Mouse (Mus musculus) Patski (cell line): ENCODE measurements at regions not wholly inside any gene's neighbourhood (a gene's known extent, or its start where the extent isn't known, plus 50 kb on each side); places are given as distances from the start of the nearest gene placed in this dataset.

ENCODE experiments used
- ATAC-seq: fragments of 100-300 bp; one replicate; pipeline ENCODE4 v1.8.0; 2021
- CTCF ChIA-PET: fragments of 350-600 bp; sonication (Branson Sonifier 250); formaldehyde crosslinking; loops from one replicate; lab custom pipeline; 2022; ENCODE audit warnings: inconsistent platforms; lab: Charles Lee
- POLR2A ChIA-PET: fragments of 350-600 bp; sonication (Branson Sonifier 250); formaldehyde crosslinking; loops from one replicate; lab custom pipeline; 2022; ENCODE audit warnings: antibody characterized with exemption, inconsistent platforms; lab: Charles Lee
- DNase-seq: peaks from one replicate; pipeline ENCODE4 v3.0.0-alpha.2; 2011; ENCODE audit warnings: low read depth, low spot score
- H3K27me3 ChIP-seq: fragments of 371-371 bp; one replicate; pipeline ENCODE4 v1.5.1; 2021
- CTCF ChIP-seq: fragments of 100-300 bp; IDR thresholded peaks from one replicate; pipeline ENCODE4 v1.5.1; 2021
- in situ Hi-C: fragments of 300-500 bp; cut with MboI; formaldehyde crosslinking; loops from 3 replicates; pipeline ENCODE4 v1.11.1; 2018; ENCODE audit warnings: low pct_unique_long_range_greater_than_20kb, mixed read lengths

DNA sequence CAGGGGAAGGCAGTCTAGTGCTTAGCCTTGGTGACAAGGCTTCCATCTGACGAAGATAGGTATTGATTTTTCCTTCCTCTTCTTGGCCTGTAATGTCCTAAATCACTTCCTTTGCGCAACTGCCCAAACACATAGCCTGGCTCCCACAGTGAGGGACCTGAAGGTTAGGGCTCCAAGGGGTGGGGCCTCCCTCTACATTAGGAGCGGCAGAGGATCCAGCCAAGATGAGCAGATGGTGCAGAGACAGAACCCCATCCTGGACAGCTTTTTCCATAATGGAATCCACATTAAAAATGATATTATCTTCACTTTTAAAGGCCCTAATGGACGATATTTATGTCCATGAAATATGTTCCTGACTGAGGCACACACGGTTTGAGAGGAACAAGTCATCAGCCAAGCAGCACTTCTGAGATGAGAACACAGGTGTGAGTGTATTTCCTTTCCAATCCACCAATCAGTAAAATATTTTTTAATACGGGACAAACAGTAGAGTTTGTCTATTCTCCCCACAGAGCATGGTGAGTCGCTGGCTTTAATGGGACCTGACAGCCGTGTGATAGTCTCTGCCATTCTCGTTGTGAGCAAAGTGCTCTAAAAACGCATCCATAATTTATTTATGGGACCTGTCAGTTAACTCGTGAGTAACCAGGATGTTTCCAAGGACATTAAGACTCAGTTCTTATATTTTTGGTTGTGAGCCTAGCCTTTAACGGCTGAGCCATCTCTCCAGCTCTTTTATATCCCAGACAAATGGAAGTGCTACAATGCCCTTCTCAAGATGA is 357.5 kb upstream of the Rnf32 start:
- ATAC-seq = no peak
- CTCF ChIA-PET = interaction anchor here (1.7 kb wide), 1 partner anchor 15 kb away, joined by 3 read pairs; no protein-coding TSS in a partner anchor
- no peak for DNase-seq
- TF ChIP-seq CTCF = no peak
- POLR2A ChIA-PET = no interaction called here
- in situ Hi-C loops = no loop called here
- peaks cover 25% of the 10 kb centered on the region for H3K27me3 ChIP-seq

DNA sequence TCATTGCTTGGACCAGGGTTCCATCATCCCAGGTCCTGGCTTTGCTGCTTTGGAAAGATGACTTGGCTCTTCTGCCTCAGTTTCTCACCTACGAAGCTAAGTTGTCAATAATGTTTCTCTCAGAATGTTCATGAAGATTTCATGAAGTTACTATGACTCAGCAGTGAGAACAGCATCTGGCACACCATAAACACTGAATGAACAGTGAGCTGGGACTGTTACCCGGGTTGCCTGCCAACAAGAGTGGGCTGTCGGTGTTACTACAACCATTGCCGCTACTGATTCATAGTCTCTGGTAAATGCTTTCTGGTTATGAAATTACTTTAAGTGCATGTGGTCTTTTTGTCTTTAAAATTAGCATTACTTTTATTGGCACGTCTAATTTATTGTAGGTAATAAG is 352.0 kb upstream of the Shh start:
- no peaks in the 10 kb centered on the region for H3K27me3 ChIP-seq
- DNase-seq (no peak), ATAC-seq (no peak)
- POLR2A ChIA-PET = interaction anchor here (0.6 kb wide), 1 partner anchor 155 kb away, joined by 5 read pairs; no protein-coding TSS in a partner anchor
- CTCF ChIA-PET = no interaction called here
- no peak for TF ChIP-seq CTCF
- in situ Hi-C loops = no loop called here

DNA sequence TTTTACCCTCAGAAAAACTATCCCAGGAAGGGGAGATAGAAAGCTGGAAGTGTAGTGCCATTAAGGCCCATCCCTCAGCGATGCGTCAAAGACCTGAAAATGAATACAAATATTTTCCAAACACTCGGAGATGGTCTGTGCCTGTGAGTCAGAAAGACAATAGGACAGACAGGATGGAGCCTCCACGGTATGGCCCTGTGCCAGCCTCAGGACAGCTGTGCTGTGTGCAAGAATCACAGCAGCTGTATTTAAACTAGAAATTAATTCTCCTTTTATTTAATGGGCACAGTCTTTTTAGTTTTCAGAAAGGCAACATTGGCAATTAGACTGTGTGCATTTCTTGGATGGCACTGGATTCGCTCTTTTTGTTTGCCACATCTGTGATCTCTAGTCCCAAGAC is 340.9 kb upstream of the Shh start:
- no peaks in the 10 kb centered on the region for H3K27me3 ChIP-seq

DNA sequence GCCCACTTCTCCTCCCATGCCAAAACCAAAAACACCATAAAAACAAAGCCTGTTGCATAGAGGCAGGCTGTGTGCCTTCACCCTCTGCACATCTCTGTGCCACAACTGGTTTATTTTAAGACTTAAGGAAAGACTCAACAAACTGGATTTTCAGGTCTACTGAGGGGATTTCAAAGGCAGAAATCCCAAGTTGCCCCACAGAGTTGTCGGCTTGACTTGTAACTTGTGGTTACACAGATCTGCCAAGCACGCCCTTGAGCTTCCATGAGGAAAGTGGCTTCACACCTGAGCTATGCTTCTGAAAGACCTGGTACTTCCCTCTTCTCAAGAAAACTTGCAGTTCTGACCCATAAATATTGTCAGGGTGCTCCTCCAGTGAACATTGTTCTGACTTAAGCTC is 332.4 kb upstream of the Shh start:
- in situ Hi-C loops = no loop called here
- TF ChIP-seq CTCF = no peak
- ATAC-seq (no peak), DNase-seq (no peak)
- ChIA-PET CTCF (no interaction called here), POLR2A (no interaction called here)
- no peaks in the 10 kb centered on the region for H3K27me3 ChIP-seq

More for the DNA sequence above, 340.9 kb upstream of the Shh start:
- in situ Hi-C loops = no loop called here
- POLR2A ChIA-PET = no interaction called here
- ATAC-seq (no peak), DNase-seq (no peak)
- CTCF ChIA-PET = no interaction called here
- no peak for TF ChIP-seq CTCF

DNA sequence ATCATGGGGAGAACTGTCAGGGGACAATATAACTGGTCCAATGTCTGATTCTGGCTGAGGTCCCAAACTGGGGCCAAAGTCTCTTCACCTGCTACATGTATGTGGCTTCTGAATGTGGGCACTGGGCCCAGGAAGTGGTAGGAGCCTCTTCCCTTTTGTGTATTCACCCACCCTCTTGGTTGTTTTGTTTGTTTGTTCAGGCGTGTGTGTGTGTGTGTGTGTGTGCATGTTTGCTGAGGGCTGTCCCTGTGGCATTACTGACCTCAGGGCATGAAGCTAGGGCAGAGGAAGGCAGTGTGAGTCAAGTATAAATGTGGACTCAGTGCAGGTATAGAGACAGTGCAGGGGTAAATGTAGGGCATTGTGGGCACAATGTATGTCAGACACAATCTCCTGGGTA is 331.3 kb upstream of the Shh start:
- ATAC-seq (no peak), DNase-seq (no peak)
- ChIA-PET CTCF (no interaction called here), POLR2A (no interaction called here)
- no peaks in the 10 kb centered on the region for H3K27me3 ChIP-seq
- TF ChIP-seq CTCF = no peak
- in situ Hi-C loops = no loop called here

DNA sequence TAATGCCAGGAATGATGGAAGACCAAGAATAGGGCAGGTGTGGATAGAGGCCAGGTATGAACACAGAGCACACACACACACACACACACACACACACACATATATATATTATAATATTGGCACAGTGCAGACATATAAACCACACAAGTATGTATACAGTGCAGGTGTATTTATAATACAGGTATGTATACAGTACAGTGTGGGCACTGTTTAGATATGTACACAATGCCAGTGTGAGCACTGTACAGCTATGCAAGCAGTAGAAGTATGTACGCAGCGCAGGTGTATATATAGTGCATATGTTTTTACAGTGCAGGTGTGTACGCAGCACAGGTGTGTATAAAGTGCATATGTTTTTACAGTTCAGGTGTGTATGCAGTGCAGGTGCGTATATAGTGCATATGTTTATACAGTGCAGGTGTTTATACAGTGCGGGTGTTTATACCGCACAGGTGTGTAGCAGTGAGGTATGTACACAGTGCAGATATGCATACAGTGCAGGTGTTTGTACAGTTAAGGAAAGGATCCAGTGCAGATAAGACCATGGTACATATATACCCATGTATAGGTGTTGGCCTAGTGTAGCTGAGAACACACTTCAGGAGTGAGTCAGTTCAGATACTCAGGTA is 328.2 kb upstream of the Shh start:
- ATAC-seq (no peak), DNase-seq (no peak)
- CTCF ChIA-PET = no interaction called here
- POLR2A ChIA-PET = no interaction called here
- in situ Hi-C loops = no loop called here
- H3K27me3 ChIP-seq = peaks cover 4% of the 10 kb centered on the region
- no peak for TF ChIP-seq CTCF

DNA sequence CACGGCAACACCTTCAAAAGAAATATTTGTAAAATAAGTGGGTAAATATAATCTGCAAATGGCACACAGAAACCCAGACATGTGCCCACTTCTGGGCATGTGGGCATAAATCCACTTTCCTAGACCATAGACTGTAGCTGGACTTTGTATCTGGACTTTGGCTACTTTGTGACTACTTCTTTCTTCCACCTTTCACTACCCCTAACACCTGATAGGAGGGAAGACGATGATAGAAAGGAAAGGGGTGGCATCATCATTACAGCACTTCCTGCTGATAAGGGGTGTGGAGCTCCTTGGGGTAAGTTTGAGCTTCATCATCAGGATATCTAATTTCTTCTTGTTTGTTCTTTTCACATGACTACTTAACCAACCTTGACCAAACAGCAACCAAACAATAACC is 326.7 kb upstream of the Shh start:
- POLR2A ChIA-PET = no interaction called here
- ATAC-seq = no peak
- in situ Hi-C loops = no loop called here

DNA sequence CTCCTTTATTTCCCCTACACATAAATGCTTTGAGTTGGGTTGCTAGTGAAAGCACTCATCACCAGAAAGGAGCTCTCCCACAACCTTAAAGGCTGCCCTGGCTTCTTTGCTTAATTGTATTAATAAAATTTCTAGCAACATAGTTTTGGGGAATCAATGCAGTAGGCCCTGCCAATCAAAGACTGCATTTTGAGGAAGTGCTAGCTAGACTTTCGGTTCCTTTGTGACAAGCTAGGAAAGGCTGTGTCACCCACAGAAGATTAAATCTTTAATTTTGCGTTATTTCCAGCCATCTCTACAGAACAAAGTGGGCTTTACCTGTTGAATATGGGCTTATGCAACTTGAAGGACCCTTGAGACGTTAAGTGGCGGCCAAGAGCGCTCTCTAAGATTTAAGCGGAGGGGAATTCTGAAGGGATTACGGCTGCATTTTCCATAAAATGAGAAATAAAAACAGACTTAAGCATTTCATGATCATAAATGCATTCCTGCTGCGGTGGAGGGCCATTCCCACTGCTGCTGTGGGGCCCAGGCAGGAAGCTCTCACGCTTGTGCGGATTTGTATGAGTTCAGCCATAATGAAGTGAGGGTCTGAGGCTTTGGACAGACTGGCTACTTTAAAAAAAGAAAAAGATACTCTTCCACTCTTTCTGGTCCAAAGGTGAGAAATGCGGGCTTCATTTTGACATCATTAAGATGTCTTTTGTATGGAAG is 318.4 kb upstream of the Shh start:
- ATAC-seq = no peak
- in situ Hi-C loops = no loop called here
- no peak for DNase-seq
- ChIA-PET CTCF (no interaction called here), POLR2A (no interaction called here)
- peaks cover 5% of the 10 kb centered on the region for H3K27me3 ChIP-seq
- TF ChIP-seq CTCF = no peak

More for the DNA sequence above, 326.7 kb upstream of the Shh start:
- CTCF ChIA-PET = no interaction called here
- no peak for TF ChIP-seq CTCF
- peaks cover 4% of the 10 kb centered on the region for H3K27me3 ChIP-seq
- no peak for DNase-seq

DNA sequence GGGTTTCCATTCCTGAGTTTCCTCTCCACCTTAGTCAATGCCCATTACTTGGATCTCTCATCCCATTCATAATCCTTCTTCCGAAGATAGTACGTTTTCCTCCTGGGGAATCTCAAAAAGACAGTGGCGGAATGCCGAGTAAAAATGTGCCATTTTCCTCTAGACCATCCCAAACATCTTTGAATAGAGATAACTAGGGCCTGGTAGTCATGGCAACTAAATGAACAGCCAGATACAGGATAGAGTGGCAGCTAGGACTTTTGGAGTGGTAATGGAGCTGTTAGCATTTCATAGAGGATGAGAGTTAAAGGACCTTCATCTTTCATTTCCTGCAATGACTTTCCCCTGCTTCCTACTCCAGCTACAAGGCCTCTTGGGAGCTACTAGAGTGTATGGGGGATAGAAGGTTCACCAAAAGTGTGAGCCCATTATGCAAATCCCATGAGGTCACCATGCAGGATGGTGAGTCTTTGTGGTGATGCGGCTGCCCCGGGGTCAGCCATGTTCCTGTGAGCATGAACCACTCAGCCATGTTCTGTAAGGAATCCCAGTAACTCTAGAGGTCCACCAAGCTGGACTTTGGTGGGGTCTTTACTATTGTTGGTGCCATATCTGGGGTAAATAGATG is 317.4 kb upstream of the Shh start:
- in situ Hi-C loops = no loop called here
- POLR2A ChIA-PET = no interaction called here
- no peak for TF ChIP-seq CTCF
- DNase-seq (no peak), ATAC-seq (no peak)
- CTCF ChIA-PET = no interaction called here
- peaks cover 5% of the 10 kb centered on the region for H3K27me3 ChIP-seq

DNA sequence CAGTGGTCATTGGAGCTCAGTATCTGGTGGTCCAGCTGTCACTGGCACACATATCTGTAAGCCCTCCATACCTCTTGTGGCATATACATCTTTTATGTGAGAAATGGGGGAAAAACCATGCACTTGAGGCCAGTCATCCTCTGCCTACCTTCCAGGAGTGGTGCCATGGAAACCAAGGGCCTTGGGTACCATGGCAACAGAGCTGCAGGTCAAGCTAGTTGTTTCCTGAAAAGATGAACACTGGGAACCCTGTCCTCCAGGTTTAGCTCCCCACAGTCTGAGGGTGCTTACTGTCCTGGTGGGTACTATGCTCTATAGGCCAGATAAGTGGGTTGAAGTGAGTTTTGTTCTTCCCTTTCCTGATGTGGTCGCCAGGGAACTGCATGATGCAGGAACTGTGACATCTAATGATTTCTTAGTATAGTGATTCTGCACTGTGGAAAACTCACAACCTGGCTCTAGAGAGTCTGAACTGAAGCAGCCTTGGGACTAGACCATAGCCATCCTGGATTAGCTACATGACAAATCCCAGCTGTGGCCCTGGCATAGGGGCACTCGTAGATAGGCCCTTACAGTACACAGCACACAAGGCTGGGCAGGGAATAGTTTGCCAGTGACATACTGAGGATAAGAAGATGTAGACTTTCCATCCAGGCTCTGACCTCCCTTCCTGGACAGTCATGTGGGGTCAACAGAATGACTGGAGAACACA is 308.7 kb upstream of the Shh start:
- no peak for TF ChIP-seq CTCF
- in situ Hi-C loops = no loop called here
- no peaks in the 10 kb centered on the region for H3K27me3 ChIP-seq
- ChIA-PET POLR2A (no interaction called here), CTCF (no interaction called here)
- ATAC-seq = no peak
- no peak for DNase-seq
